Mouse (Mus musculus): Measurements from ENCODE around the gene Cdt1. TPM values are rescaled to one million over a fixed set of nuclear protein-coding genes. Genes with fewer than 3 reads are reported as not detected.
A peak's percentile ranks its signal among the peaks of the same experiment; 100 is the strongest.

The Cdt1 gene
- polyA plus RNA-seq, 1 experiment from 2014 or later: 24.2 TPM

DNA sequence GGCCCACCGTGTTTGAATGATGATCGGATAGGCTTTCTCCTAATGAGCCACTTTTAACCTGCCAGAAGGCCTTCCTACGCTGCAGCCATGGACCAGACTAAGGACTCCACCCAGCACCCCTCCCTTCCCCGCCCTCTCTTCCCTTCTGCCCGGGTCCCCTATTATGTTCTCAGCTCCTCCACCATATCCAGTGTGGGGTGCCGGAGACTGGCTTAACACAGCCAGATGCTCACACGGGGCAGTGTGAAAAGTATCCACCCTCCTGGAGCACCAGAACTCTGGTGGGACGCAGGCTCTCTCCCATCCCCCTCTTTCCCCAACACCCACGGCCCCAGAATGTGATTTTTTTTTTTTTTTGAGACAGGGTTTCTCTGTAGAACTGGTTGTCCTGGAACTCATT, 5.8 kb downstream of the Cdt1 start:
- no peak for ATAC-seq
- ChIA-PET CTCF (no interaction called here), POLR2A (interaction anchor here (0.7 to 1.6 kb wide), 3 partner anchors 10 to 77 kb away, joined by 4 read pairs; no protein-coding TSS in a partner anchor)
- no peak for DNase-seq (ENCODE audit: low read depth, low spot score)
- H3K27me3 ChIP-seq: no peaks in the 10 kb centered on the region
- no peak for TF ChIP-seq CTCF (IDR thresholded peaks at IDR 0.05)
- in situ Hi-C loops (cut with MboI; ENCODE audit: low pct_unique_long_range_greater_than_20kb): no loop called here

DNA sequence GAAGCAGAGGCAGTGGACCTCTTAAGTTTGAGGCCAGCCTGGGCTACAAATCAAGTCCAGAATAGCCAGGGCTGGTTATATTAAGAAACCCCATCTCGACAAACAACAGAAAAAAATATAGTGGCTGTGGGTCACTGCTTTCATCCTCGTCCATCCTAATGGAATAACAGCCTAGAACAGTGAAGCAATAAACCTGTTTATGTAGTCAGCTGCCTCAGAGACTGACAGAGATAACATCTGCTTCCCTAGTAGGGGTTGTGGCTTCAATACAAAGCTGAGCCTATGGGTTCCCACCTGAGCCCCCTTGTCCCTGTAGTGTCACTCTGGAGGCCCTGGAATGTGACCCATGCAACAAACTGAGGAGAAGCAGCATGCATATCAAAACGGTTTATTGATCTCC, 6.4 kb downstream of the Cdt1 start:
- TF ChIP-seq CTCF (IDR thresholded peaks at IDR 0.05): no peak
- ATAC-seq: no peak
- ChIA-PET POLR2A (interaction anchor here (1.1 to 5.6 kb wide), 2 partner anchors 30 to 36 kb away, joined by 3 to 26 read pairs; partner anchors contain the start of genes Galns and Trappc2l), CTCF (no interaction called here)
- no peak for DNase-seq (ENCODE audit: low read depth, low spot score)
- H3K27me3 ChIP-seq: no peaks in the 10 kb centered on the region
- in situ Hi-C loops (cut with MboI; ENCODE audit: low pct_unique_long_range_greater_than_20kb): no loop called here

GRCm38 (mm10) chr8:122574667-122575251, 6.9 kb downstream of the Cdt1 start:
- DNase-seq (ENCODE audit: low read depth, low spot score): no peak
- CTCF ChIA-PET: interaction anchor here (2.8 kb wide), 1 partner anchor 30 kb away, joined by 7 read pairs; no protein-coding TSS in a partner anchor

GRCm38 (mm10) chr8:122575286-122575685, 7.5 kb downstream of the Cdt1 start:
- ATAC-seq (no peak), DNase-seq (ENCODE audit: low read depth, low spot score) (no peak)
- ChIA-PET POLR2A (interaction anchor here (0.8 to 5.6 kb wide), 5 partner anchors 8 to 35 kb away, joined by 3 to 26 read pairs (median 3); partner anchors contain the start of genes Cdt1, Galns and Trappc2l), CTCF (interaction anchor here (2.8 kb wide), 1 partner anchor 30 kb away, joined by 7 read pairs; no protein-coding TSS in a partner anchor)
- H3K27me3 ChIP-seq: no peaks in the 10 kb centered on the region
- no peak for TF ChIP-seq CTCF (IDR thresholded peaks at IDR 0.05)
- in situ Hi-C loops (cut with MboI; ENCODE audit: low pct_unique_long_range_greater_than_20kb): no loop called here

More at GRCm38 (mm10) chr8:122574667-122575251, 6.9 kb downstream of the Cdt1 start:
- no peak for TF ChIP-seq CTCF (IDR thresholded peaks at IDR 0.05)
- no peaks in the 10 kb centered on the region for H3K27me3 ChIP-seq
- in situ Hi-C loops (cut with MboI; ENCODE audit: low pct_unique_long_range_greater_than_20kb): no loop called here
- no peak for ATAC-seq
- POLR2A ChIA-PET: interaction anchor here (1.1 to 5.6 kb wide), 3 partner anchors 7 to 36 kb away, joined by 3 to 26 read pairs (median 11); partner anchors contain the start of genes Cdt1, Galns and Trappc2l

DNA sequence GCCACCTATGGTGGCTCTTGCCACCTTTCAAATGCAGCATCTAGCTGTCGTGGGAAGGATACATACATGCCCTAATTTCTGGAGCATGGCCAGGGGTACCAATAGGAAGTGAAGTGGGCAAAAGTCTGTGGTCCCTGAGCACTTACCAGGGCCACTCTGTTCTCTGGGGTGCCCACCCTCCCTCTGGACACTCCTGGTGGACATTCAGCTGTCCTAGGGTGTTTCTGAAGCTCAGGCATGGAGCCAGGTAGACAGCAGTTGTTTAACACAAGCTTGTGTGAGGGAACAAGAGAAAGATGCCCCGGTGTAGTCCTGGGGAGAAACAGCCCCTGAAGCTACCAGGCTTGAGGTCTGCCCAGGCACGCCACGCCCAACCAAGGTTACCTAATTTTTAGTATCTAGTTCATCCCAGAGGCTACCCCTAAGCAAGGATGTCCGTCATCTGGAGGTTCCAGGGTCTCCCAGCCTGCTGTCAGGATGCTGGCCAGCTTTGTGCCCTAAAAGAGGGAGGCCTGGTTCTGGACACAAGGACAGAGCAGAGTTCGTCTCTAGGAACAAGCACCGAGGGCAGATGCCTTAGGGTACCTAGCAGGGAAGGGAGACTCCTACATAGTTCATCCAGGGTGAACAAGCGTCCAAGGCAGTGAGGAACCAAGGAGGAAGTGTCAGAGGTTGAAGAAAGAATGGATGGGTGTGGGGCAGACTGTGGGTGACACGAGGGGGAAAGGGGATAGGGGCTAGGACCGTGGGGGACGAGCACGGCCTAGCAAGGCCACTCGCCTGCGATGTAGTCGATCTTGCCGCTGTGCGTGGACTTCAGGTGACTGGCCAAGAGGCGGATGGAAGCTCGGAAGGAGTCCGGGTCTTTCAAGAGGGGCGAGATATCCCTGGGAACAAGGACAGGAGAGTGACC, 8.2 kb downstream of the Cdt1 start:
- POLR2A ChIA-PET: interaction anchor here (0.8 to 5.6 kb wide), 6 partner anchors 8 to 143 kb away, joined by 3 to 26 read pairs (median 4); partner anchors contain the start of genes Cdt1, Cyba, Galns and Trappc2l
- DNase-seq (ENCODE audit: low read depth, low spot score): no peak
- in situ Hi-C loops (cut with MboI; ENCODE audit: low pct_unique_long_range_greater_than_20kb): no loop called here
- CTCF ChIA-PET: interaction anchor here (2.8 kb wide), 1 partner anchor 29 kb away, joined by 7 read pairs; no protein-coding TSS in a partner anchor
- no peak for TF ChIP-seq CTCF (IDR thresholded peaks at IDR 0.05)
- peak; percentile 27 for ATAC-seq
- no peaks in the 10 kb centered on the region for H3K27me3 ChIP-seq

GRCm38 (mm10) chr8:122576648-122577022, 8.8 kb downstream of the Cdt1 start, which contains the start of gene Aprt:
Aprt (minus strand) TSS chr8:122576909.
- peak; percentile 67 for ATAC-seq
- POLR2A ChIA-PET: interaction anchor here (1.1 to 5.6 kb wide), 4 partner anchors 9 to 144 kb away, joined by 3 to 26 read pairs (median 8); partner anchors contain the start of genes Cdt1, Cyba, Galns and Trappc2l

DNA sequence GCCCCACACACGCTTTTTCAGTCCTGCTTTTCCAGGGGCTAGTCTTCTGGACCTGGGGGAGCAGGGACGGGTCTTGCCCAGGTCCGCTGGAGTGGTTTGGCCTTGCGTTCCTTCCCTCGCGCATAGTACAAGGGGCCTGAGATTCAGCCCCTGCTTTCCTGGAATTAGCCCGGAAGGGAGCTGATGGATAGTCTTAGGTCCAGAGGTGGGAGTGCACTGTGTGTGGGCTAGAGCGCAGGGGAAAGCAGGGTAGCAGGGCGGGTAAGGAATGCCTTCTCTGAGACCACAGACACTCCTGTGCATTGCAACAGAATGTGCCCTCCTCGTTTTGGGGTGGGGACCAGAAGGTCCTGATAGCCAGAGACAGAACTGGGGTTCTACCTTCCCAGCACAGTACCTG, 9.3 kb downstream of the Cdt1 start:
- no peak for TF ChIP-seq CTCF (IDR thresholded peaks at IDR 0.05)
- POLR2A ChIA-PET: interaction anchor here (1.1 to 5.6 kb wide), 4 partner anchors 10 to 144 kb away, joined by 3 to 26 read pairs (median 8); partner anchors contain the start of genes Cdt1, Cyba, Galns and Trappc2l
- H3K27me3 ChIP-seq: no peaks in the 10 kb centered on the region
- no peak for DNase-seq (ENCODE audit: low read depth, low spot score)
- CTCF ChIA-PET: interaction anchor here (2.8 kb wide), 1 partner anchor 28 kb away, joined by 7 read pairs; no protein-coding TSS in a partner anchor
- ATAC-seq: no peak
- in situ Hi-C loops (cut with MboI; ENCODE audit: low pct_unique_long_range_greater_than_20kb): no loop called here

More at GRCm38 (mm10) chr8:122576648-122577022, 8.8 kb downstream of the Cdt1 start, which contains the start of gene Aprt:
- CTCF ChIA-PET: interaction anchor here (2.8 kb wide), 1 partner anchor 28 kb away, joined by 7 read pairs; no protein-coding TSS in a partner anchor
- in situ Hi-C loops (cut with MboI; ENCODE audit: low pct_unique_long_range_greater_than_20kb): no loop called here
- no peaks in the 10 kb centered on the region for H3K27me3 ChIP-seq
- DNase-seq (ENCODE audit: low read depth, low spot score): no peak
- no peak for TF ChIP-seq CTCF (IDR thresholded peaks at IDR 0.05)

- DNase-seq (ENCODE audit: low read depth, low spot score): no peak
- ChIA-PET POLR2A (interaction anchor here (1.3 to 5.6 kb wide), 3 partner anchors 25 to 31 kb away, joined by 3 to 26 read pairs (median 3); partner anchors contain the start of genes Galns and Trappc2l), CTCF (no interaction called here)
- ATAC-seq: no peak
- H3K27me3 ChIP-seq: no peaks in the 10 kb centered on the region
- in situ Hi-C loops (cut with MboI; ENCODE audit: low pct_unique_long_range_greater_than_20kb): no loop called here
- TF ChIP-seq CTCF (IDR thresholded peaks at IDR 0.05): no peak
Measured at GRCm38 (mm10) chr8:122579196-122579595, 11.4 kb downstream of the Cdt1 start.

- in situ Hi-C loops (cut with MboI; ENCODE audit: low pct_unique_long_range_greater_than_20kb): no loop called here
- ChIA-PET POLR2A (interaction anchor here (0.9 to 1.3 kb wide), 3 partner anchors 14 to 24 kb away, joined by 3 read pairs; no protein-coding TSS in a partner anchor), CTCF (interaction anchor here (1.4 kb wide), 1 partner anchor 29 kb away, joined by 3 read pairs; no protein-coding TSS in a partner anchor)
- no peak for TF ChIP-seq CTCF (IDR thresholded peaks at IDR 0.05)
- DNase-seq (ENCODE audit: low read depth, low spot score): no peak
- no peak for ATAC-seq
- H3K27me3 ChIP-seq: no peaks in the 10 kb centered on the region
Measured at GRCm38 (mm10) chr8:122580926-122581325, 13.1 kb downstream of the Cdt1 start.

- no peaks in the 10 kb centered on the region for H3K27me3 ChIP-seq
- TF ChIP-seq CTCF (IDR thresholded peaks at IDR 0.05): no peak
- in situ Hi-C loops (cut with MboI; ENCODE audit: low pct_unique_long_range_greater_than_20kb): no loop called here
- ChIA-PET POLR2A (interaction anchor here (0.8 kb wide), 1 partner anchor 10 kb away, joined by 3 read pairs; no protein-coding TSS in a partner anchor), CTCF (interaction anchor here (0.9 to 1.5 kb wide), 3 partner anchors 9 to 23 kb away, joined by 3 to 7 read pairs (median 4); no protein-coding TSS in a partner anchor)
- ATAC-seq (no peak), DNase-seq (ENCODE audit: low read depth, low spot score) (no peak)
Measured at GRCm38 (mm10) chr8:122584981-122585380, 17.2 kb downstream of the Cdt1 start.

Data from Patski (cell line).